Mouse (Mus musculus): Measurements from ENCODE around the gene Epx. TPM values are rescaled to one million over a fixed set of nuclear protein-coding genes. Genes with fewer than 3 reads are reported as not detected.

Gene Epx
- 1.7 and 3.4 TPM in 2 replicates for total RNA-seq (2023)

GRCm38 (mm10) chr11:87875436-87875835 is at the start of gene Epx:
Gene Epx, minus strand, starts transcription at chr11:87875536.

DNA sequence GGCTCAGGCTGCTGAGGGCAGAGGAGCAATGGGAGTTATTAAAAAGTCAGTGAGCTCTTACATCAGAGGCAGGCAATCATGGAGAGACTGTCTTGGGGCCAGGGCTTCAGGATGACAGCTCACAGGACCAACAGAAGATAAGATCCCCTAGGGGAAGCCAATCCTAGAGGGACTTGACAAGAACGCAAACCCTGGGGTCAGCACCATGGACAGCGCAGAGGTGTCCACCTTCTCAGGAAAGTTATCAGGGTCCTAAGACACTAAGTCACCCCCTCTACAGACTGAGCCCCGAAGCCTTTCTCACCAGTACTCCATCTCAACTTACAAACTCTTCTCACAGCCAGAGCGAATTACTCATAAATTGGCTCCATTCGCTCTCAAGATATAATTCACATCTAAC is 45.6 kb upstream of the Epx start, which contains the start of gene Olfr464:
Gene Olfr464 (minus strand): TSS at position 2 of the 400 bp plus-strand sequence.

DNA sequence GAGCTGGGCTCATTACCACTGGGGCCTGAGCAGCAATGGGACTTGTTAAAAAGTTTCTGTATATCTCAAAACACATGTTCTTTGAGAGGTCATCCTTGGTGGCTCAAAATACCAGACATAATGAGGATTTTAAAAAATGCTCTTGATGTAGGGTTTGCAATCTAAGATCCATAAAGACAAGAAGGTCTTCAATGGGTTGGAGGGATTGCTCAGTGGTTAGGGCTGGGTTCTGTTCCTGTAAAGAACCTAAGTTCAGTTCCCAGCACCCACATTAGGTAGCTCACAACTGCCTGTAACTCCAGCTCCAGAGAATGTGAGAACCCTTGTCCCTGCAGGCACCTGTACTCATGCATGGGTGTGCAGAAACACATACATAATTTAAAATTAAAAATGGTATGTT is 22.0 kb upstream of the Epx start, which contains the start of gene Olfr463:
Gene Olfr463 (minus strand): TSS at position 101 of the 400 bp plus-strand sequence.

GRCm38 (mm10) chr11:87892168-87892567 is 16.8 kb upstream of the Epx start, which contains the start of gene Olfr462:
Gene Olfr462, minus strand, starts transcription at chr11:87892268.

GRCm38 (mm10) chr11:87852690-87853596 is 22.4 kb downstream of the Epx start, which contains the start of gene Mks1:
Gene Mks1, plus strand, starts transcription at chr11:87853215.

DNA sequence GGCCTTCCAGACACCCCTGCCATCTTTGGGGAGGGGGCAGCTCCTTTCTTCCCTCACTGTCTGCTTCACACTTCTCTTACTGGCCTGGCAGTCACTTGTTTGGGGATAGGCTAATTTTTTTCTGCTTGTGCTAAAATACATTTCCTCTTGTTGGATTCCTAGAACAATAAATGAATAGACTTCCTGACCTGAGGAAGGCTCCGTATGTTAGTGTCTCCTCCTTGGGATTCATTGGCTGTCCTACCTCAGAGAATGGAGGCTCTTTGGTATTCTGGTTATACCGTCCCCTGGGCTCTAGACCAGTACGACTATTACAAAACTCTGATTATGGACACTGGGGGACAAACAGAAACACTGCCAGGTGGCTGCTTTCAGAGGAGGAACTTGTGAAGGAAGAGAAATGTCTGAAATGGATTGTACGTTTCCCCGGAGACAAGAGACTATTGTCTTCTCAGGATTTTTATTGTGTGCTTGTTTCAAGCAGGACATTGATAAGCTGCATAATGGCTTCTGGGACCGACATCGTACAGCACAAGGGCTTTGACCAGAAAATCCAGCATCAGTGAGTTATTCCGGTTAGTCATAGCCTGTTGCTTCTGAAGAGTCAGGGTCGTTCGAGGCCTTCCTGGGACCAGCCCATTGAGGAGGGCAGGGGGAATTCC is 47.0 kb downstream of the Epx start, which contains the start of gene Lpo:
Gene Lpo (minus strand): TSS at position 51 of the 662 bp plus-strand sequence.

Other genes starting within 250 kb of the Epx start
- 1.2 and 2.9 TPM in 2 replicates for gene Rnf43, start 212.8 kb downstream of the Epx start, total RNA-seq (2023)
- 141 and 172 TPM in 2 replicates for gene Supt4a, start 138.0 kb downstream of the Epx start, total RNA-seq (2023)
- gene Tspoap1, start 115.0 kb downstream of the Epx start, total RNA-seq (2023), result 12.9 and 22.6 TPM in 2 replicates
- 599 and 610 TPM in 2 replicates for gene Mpo, start 82.0 kb downstream of the Epx start, total RNA-seq (2023)
- gene Lpo, start 47.2 kb downstream of the Epx start, total RNA-seq (2023), result not detected in 2 replicates
- gene Mks1, start 22.3 kb downstream of the Epx start, total RNA-seq (2023), result 3.1 and 3.9 TPM in 2 replicates
- not detected in 2 replicates for gene Olfr462, start 16.7 kb upstream of the Epx start, total RNA-seq (2023)
- gene Olfr463, start 21.9 kb upstream of the Epx start, total RNA-seq (2023), result not detected in 2 replicates
- not detected in 2 replicates for gene Olfr464, start 45.4 kb upstream of the Epx start, total RNA-seq (2023)
- gene Dynll2, start 112.0 kb upstream of the Epx start, total RNA-seq (2023), result 10.5 and 14.1 TPM in 2 replicates
- gene Srsf1, start 171.8 kb upstream of the Epx start, total RNA-seq (2023), result 165 and 167 TPM in 2 replicates
- gene Vezf1, start 192.7 kb upstream of the Epx start, total RNA-seq (2023), result 40.5 and 42.2 TPM in 2 replicates
- gene Cuedc1, start 222.5 kb upstream of the Epx start, total RNA-seq (2023), result 7.9 and 8.8 TPM in 2 replicates

All from neutrophil, adult 65 days (primary cell).